Mouse (Mus musculus) liver, postnatal 0 days (tissue): Measurements from ENCODE around the gene Ltc4s.

Experiments
- CTCF ChIP-seq: sonication (generic); IDR thresholded peaks from 2 replicates; pipeline ENCODE4 v1.5.1; 2016; ENCODE audit warnings: antibody characterized with exemption, low read depth
- EP300 ChIP-seq: IDR thresholded peaks from 2 replicates; pipeline ENCODE4 v1.6.1; 2016; ENCODE audit warnings: antibody characterized with exemption, low read depth, mild to moderate bottlenecking

DNA sequence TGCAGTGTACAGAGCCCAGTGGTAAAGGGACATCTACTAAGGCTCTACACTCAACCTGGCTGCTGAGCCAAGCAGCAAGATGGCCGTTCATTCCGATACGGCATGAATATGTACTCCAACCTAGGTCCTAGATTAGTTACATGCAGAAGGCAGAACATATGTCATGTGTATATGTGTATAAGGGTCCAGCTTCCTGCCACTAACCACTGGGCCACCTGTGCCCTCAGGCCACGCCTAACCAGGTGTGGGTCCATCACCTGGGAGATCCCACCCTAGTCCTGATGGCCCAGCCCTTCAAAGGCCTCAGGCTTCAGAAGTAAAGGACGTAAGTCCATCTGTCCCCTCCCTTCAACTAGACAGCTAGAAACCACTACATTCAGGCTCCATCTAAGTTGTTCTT, 30.4 kb downstream of the Ltc4s start:
- TF ChIP-seq CTCF (no peak), EP300 (no peak)
